Mouse (Mus musculus) retina, postnatal 1 day (tissue): ENCODE data around the gene Usp31.
A peak's percentile ranks its signal among the peaks of the same experiment; 100 is the strongest.

ENCODE experiments used
- DNase-seq: peaks from one replicate; pipeline ENCODE4 v3.0.0-alpha.2; 2012

Usp31 gene

DNA sequence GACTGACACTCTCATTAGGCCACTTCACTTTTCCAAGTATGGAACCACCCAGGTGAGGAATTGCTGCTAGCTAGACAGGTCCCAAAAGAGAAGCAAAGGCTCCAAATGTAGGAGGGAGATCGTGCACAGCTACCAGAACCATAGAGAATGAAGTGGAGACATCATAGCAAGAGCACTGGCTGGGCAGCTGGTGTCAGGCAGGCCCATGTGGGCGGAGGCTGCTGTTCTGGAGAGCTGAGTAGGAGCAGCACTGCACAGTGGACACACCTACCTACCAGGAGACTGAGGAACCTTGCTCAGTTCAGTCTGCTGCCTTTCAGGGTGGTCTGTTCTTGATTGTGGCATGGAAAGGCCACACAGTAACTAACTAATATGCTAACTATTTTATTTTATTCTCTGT, 52.4 kb downstream of the Usp31 start:
- no peak for DNase-seq

- no peak for DNase-seq
Measured at GRCm38 (mm10) chr7:121652629-121653028, 54.4 kb downstream of the Usp31 start.

DNA sequence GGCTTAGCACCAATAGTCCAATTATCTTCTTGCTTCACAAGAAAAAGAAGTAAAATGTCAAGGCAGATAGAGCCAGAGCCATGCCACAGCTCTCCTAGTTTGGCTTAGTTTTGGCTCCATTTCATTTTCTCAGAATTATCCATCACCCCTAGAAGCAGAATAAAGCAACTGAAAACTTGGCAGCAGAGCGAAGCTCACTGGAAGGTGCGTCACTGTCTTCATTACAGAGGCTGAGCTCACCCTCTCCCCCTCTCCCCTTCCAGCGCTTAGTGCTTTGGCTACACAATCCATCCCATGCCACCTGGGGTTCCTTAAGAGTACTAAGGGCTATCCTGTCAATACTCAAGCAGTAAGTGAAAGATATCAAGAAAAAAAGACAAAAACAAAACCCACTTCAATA, 56.3 kb downstream of the Usp31 start:
- DNase-seq = no peak

GRCm38 (mm10) chr7:121640998-121641762, 65.9 kb downstream of the Usp31 start:
- DNase-seq = peak; percentile 76

- DNase-seq = no peak
Measured at GRCm38 (mm10) chr7:121636732-121637131, 70.3 kb downstream of the Usp31 start.

DNA sequence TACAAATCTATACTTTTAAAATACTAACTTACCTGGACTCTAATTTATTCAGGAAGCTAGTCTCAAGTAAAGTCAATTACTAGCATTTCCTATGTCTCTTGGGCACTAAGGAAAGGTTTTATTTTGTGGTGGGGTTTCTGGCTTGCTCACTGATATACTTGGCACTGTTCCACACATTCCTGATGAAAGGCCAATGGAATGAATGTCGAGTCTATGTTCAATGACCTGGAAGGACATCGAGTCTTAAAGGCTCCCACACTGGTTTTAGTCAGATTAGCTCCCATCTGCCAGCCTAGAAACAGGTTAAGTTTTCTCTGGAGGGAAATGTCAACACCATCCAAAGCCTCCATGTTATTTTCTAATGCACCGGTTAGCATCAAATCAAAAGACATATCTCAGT, 72.8 kb downstream of the Usp31 start:
- DNase-seq = peak; percentile 90

DNA sequence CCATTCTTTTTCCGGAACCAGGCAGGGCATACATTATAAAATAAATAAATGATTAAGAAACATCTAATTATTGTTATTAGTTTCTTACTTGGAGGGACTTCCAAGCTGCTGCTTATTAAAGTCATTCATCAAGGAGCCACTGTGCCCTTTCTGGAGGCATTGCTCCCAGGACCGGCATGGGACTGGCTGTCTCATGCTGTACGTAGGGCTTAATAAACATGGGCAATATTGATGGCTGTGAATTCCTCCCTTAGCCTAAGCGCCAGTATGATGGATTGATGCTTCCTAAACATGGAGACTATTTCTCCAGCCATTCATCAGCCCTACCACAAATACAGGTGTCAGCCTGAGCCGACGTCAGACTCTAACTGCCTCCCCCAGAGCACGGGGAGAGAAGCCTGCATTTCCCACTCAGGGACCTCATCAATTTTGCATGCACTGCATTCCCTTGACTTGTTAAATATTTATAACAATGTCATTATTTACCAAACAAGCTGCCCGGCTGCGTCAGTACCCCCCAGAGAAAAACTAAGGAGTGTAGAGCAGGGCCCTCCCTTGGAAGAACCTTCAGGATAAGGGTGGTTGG, 84.1 kb downstream of the Usp31 start:
- DNase-seq = peak; percentile 27

DNA sequence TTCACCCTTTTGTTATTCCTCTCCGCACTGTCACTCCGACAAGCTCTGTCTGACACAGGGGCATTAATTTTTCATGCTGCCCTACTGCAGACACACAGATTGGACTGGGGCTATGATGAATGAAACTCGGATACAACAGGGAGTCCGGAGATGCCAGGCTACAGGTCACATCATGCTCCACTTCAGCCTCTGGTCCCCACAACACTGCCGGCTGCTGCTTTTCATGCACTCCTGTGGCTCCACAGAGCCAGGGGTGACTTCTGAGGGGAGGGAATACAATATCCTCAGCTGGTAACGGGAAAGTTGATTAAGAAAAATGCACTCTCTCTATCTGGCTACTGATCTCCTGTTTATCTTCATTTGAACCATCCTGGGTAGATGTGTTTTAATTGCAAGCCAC, 84.6 kb downstream of the Usp31 start:
- DNase-seq = peak; percentile 30

GRCm38 (mm10) chr7:121601697-121602096, 105.4 kb downstream of the Usp31 start:
- DNase-seq = peak; percentile 77

DNA sequence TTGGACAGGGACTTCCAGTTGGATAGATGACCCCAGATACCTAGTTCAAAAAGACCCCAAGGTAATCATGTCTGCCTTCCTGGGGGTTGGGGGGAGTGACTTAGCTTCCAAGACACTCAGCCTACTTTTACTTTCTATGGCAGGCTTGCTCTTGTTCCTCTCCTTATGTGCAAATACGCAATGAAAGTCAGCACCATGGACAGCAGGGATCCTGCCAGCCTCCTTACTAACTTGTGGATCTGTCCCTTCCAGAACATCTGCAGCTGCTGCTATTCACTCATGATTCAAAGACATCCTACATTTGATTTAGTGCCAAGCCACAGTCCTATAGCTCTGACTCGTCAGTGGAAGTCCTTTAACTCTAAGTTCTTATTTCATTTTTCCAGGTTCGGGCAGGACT, 110.7 kb downstream of the Usp31 start:
- DNase-seq = peak; percentile 77

- no peak for DNase-seq
Measured at GRCm38 (mm10) chr7:121595496-121595895, 111.6 kb downstream of the Usp31 start.

- no peak for DNase-seq
Measured at GRCm38 (mm10) chr7:121595085-121595484, 112.0 kb downstream of the Usp31 start.

DNA sequence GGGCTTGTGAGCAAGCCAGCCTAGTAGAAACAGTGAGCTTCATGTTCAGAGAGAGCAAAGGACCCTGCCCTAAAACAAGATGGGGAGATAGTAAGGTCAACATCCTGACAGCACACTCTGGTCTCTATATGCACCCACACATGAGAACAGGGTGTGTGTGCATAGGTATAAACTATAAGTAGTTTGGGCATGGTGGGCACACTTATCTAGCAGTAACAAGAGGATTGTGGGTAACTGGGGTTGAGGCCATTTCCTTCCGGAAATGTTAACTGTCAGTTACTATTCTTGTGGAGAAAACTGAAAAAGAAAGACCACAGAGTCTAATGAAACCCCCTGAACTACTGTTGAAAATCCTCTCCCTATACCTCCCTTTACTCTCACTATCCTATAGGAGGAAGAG, 112.4 kb downstream of the Usp31 start:
- no peak for DNase-seq
